Mouse (Mus musculus): Measurements from ENCODE around the gene 9430097D07Rik.

Gene 9430097D07Rik

GRCm38 (mm10) chr2:32575586-32576160 is at the start of gene 9430097D07Rik:
Gene 9430097D07Rik, minus strand, starts transcription at chr2:32575684.
- TF ChIP-seq GATA4 (IDR thresholded peaks at IDR 0.05; ENCODE audit: insufficient replicate concordance, low read length): no peak

DNA sequence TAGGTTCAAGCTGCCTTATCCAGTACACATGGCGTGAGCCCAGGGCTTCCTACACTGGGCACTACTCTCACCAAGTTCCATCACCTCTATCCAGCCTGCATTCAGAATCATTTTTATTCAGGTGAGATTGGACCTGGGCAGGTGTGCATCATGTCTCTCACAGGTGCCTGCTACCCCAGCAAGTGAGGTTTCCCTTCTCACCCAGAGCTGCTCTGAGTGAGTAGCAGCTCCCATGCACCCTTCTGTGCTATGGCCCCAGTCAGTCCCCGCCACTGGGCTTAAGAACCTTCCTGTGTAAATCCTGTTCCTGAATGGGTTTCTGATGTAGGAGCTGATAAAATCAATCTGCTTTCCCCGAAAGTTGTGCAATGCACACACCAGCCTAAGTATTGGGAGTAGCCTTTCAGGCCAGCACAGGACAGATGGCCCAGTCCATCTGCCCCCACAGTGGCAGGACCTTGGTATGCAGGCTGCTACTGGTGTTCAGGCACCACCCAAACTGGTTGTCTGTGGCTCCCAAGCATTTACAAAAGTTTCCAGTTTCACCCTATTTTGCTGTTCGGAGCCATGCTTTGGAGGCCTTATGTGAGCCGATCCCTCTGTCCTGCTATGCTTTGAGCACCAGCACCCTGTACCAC is 48.7 kb upstream of the 9430097D07Rik start:
- no peak for TF ChIP-seq GATA4 (IDR thresholded peaks at IDR 0.05; ENCODE audit: insufficient replicate concordance, low read length)

GRCm38 (mm10) chr2:32621517-32621859 is 46.0 kb upstream of the 9430097D07Rik start, which contains the start of gene Ak1:
Gene Ak1, plus strand, starts transcription at chr2:32621758.
- no peak for TF ChIP-seq GATA4 (IDR thresholded peaks at IDR 0.05; ENCODE audit: insufficient replicate concordance, low read length)

- peak; percentile 96; the same call in 1 of the 2 replicates for TF ChIP-seq GATA4 (IDR thresholded peaks at IDR 0.05; ENCODE audit: insufficient replicate concordance, low read length)
Observed at GRCm38 (mm10) chr2:32620682-32621516, 45.4 kb upstream of the 9430097D07Rik start.

GRCm38 (mm10) chr2:32618051-32618450 is 42.6 kb upstream of the 9430097D07Rik start:
- TF ChIP-seq GATA4 (IDR thresholded peaks at IDR 0.05; ENCODE audit: insufficient replicate concordance, low read length): no peak

DNA sequence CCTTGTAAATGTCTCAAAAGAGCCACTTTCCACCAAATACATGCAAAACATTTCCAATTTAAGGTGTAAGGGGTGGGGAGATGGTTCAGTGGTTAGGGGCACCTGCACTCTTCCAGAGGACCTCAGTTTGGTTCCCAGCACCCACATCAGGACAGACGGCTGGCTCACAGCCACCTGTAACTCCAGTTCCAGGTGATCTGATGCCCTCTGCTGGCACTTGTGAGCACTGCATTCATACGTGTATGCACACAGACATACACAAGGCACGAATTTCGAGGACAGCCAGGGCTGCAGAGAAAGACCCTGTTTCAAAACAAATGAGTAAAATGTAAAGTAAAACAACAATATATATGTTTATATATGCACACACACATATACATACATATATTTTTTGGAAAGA is 42.1 kb upstream of the 9430097D07Rik start:
- no peak for TF ChIP-seq GATA4 (IDR thresholded peaks at IDR 0.05; ENCODE audit: insufficient replicate concordance, low read length)

DNA sequence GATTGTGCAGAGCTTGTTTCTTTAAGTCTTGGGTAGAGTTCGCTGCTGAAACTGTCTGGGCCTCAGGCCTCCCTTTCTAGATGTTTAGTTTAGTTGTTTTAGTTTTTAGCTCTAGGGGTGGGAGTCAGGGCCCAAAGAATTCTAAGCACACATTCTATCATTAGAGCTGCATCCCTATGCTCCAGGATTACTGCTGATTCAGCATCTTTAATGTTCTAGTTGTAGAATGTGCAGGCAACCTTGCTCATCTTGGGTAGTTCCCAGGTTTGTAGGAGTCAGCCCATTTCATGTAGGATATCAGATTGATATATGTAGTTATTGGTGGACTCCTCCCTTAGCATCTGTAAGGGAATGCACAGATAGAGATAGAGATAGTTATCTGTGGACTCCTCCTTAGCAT is 41.6 kb upstream of the 9430097D07Rik start:
- TF ChIP-seq GATA4 (IDR thresholded peaks at IDR 0.05; ENCODE audit: insufficient replicate concordance, low read length): no peak

DNA sequence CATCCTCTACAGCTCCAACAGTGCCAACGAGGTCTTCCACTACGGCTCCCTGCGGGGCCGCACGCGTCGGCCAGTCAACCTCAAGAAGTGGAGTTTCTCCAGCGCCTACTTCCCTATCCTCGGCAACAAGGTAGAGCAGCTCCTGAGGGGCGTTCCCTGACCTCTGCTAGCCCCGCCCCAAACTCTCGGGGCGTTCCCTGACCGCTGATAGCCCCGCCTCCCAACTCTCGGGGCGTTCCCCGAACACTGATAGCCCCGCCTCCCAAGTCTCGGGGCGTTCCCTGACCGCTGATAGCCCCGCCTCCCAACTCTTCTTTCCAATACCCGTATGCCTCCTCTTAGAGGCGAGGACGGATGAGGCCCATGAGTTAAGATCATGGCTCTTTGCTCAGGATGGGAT is 36.8 kb upstream of the 9430097D07Rik start:
- TF ChIP-seq GATA4 (IDR thresholded peaks at IDR 0.05; ENCODE audit: insufficient replicate concordance, low read length): no peak

DNA sequence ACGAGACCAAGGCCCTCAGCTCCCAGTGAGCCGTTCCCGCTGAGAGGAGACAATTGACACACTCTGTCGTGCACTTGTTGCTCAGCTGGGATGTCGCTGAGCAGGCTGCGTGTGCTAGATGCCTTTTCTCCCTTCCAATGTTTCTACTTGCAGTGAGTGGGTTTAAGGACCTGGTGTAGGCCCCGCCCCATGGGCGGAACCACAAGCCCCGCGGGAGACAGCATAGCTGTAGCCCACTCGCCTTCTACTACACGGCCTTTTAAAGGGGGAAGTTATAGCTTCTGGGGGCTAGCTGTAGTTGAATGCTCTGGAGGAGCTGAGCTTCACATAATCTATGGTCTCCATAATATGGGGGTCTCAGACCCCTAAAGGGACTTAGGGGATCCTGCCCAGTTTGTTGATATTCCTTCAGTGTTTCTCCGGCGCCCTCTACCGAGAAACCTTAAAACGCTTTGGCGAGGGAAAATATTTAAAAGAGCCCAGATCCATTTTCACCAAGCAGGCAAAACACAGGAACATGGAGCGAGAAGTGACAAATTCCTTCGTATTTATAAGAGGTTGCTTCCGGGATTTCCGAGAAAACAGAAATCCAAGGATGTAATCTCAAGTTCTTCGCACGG is 35.2 kb upstream of the 9430097D07Rik start:
- TF ChIP-seq GATA4 (IDR thresholded peaks at IDR 0.05; ENCODE audit: insufficient replicate concordance, low read length): no peak

- no peak for TF ChIP-seq GATA4 (IDR thresholded peaks at IDR 0.05; ENCODE audit: insufficient replicate concordance, low read length)
Observed at GRCm38 (mm10) chr2:32608778-32609435, 33.4 kb upstream of the 9430097D07Rik start.

DNA sequence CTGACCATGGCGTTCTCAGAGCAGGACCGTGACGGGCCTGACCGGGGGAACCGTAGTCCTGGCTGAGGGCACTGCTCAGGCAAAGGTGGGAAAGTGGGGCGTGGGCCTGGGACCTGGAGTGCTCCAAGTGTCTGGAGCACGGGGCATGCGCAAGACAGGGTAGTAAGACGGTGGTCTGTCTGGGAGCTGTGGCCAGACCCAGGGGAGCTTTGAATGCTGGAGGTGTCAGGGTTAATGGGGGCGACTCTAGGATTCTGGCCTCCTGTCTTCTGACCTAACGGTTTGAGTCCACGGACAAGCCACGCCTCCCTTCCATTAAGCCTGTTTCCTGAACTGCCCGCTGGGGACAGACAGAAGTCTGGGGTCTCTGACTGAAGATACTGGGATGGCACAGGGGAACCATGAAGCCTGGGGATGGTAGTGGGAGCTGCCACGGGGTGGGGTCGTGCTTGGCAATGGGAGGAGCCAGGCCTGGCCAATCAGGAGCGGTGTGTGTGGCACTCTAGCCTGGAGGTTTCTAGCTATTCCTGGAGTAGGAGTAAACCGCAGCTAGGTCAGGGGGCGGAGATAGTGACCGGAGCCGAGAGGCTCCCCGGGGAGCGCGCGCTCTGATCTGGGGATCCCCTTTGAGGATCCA is 32.8 kb upstream of the 9430097D07Rik start:
- no peak for TF ChIP-seq GATA4 (IDR thresholded peaks at IDR 0.05; ENCODE audit: insufficient replicate concordance, low read length)

DNA sequence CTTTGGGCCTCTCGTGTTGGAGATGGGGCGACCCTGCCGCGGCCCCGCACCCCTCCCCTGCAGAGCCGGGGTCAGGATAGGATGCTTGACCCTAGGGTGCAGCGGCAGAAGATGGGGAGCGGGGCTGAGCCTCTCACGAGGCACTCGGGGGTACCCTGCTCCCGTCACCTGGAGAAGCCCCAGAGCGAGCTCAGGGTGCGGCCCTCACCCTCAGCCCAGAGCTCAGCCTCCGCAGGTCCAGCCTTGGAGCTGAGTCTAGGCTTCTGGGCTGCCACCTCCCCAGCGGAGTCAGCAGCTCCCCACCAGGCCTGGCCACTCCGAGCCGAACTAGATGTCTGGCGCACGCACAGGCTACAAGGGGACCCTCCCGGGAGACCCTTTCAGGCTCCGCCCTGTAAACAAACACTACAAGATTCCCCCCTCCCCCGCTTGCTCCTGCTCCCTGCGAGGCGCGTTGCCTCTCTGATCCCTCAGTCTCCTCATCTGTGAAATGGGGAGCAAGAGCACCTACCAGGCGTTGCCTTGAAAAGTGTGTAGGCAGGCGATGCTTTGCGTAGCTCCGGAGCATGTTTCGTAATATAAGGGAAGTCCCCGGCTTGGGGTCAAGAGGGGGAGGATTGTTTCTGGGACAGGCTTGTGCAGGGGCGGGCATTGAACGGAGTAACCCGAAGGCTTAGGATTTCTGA is 31.9 kb upstream of the 9430097D07Rik start:
- no peak for TF ChIP-seq GATA4 (IDR thresholded peaks at IDR 0.05; ENCODE audit: insufficient replicate concordance, low read length)

DNA sequence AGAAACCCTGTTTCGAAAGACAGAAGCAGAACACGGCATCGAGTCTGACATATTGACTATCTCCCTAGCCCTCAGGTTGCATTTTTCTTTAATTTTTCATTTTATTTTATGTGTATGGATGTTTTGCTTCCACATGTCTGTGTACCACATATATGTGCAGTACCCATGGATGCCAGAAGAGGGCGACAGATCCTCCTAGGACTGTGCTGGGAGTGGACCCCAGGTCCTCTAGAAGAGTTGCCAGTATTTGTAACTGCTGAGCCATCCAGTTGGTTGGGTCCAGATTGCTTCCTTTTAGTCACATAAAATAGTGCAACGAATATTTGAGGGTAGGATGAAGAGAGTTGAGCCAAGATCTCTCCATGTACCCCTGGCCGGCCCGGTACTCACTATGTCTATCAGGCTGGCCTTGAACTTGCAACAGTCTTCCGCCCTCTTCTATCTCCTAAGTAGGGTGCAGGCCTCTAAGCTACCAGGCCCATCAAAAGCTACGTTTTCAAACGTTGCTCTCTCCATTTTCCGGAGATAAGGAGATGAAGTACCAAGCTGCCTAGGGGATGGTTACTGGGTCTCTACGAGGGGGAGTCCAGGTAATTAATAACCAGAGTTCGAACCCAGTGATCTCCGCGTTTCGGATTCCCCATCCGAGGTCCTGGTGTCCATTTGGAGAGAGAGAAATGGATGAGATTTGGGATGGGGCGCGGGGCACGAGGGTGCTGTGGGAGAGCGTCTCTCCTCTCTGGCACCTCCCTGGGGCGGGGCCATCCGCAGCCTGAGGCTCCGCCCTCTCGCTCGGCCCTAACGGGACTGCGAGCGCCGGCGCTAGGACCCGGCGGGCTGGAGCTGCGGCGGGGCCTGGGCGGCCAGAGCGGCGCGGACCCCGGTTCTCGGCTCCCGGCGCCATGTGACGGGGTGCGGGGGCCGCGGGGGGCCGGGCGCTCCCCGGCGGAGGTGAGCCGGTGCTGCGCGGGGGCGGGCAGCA is 31.0 kb upstream of the 9430097D07Rik start:
- no peak; the same call in 1 of the 2 replicates for TF ChIP-seq GATA4 (IDR thresholded peaks at IDR 0.05; ENCODE audit: insufficient replicate concordance, low read length)

All from liver, adult (tissue).